Mouse (Mus musculus) cerebellum, adult 8-10 months (tissue): ENCODE measurements around the gene Mphosph6.

Experiments used
- DNase-seq: peaks from one replicate; pipeline ENCODE4 v3.0.0; 2022

The Mphosph6 gene

GRCm38 (mm10) chr8:117801443-117802298 lies at the start of gene Mphosph6:
Gene Mphosph6, minus strand, starts transcription at chr8:117801943.
- peak; percentile 94 for DNase-seq

GRCm38 (mm10) chr8:117850420-117850819 lies 48.7 kb upstream of the Mphosph6 start:
- DNase-seq = no peak

DNA sequence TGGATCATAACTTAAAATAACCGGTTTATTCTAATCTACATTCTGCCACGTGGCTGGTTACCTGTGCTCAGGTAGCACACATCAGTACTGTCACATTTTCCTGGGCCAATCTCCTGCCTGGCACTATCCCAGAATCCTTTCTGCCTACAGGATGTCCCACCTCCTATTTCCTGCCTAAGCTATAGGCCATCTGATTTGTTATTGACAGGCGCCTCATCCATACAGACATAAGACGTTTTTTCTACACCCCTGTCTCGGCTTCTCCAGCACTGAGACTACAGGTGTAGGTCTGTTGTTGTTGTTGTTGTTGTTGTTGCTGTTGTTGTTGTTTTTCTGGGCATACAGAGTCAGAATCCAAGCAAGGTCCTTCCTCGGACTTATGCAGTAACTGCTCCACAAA lies 46.1 kb upstream of the Mphosph6 start:
- no peak for DNase-seq

GRCm38 (mm10) chr8:117843694-117844093 lies 42.0 kb upstream of the Mphosph6 start:
- no peak for DNase-seq

DNA sequence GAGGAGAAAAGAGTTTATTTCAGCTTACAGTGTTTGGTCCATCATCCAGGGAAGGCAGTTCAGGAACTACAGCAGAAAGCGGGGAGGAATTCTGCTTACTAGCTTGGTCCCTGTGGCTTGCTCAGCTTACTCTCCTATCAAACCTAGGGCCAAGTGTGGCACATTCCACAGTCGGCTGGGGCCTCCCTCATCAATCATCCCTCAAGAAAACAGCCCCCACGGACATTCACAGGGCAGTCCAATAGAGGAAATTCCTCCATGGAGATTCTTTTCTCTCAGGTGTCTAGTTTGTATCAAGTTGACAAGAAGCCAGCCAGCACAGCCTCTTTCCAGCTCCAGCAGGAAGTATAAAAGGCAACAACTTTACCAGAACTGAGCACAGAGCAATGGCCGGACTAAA lies 11.8 kb upstream of the Mphosph6 start:
- no peak for DNase-seq

- DNase-seq = no peak
Measured at GRCm38 (mm10) chr8:117810676-117811075, 8.9 kb upstream of the Mphosph6 start.

DNA sequence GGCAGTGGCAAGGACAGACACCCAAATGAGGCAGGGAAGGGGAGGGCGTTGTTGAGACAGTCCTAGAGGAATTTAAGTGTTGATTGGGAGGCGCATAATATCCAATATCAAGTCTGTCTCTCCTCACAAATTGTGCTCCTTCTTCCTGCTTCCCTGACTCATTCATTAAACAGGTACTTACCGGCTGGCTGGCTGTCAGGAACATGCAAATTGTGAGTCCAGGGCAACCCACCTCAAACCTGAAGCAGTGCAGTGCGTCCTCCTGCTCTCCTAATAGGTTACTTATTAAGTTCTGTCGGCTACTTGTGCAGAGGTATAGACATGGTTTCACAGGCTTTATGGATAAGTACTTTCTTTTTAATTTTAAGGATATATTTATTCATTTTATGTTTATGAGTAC lies 3.7 kb upstream of the Mphosph6 start:
- no peak for DNase-seq

- DNase-seq = peak; percentile 21
Measured at GRCm38 (mm10) chr8:117802299-117802689, 551 bp upstream of the Mphosph6 start.

DNA sequence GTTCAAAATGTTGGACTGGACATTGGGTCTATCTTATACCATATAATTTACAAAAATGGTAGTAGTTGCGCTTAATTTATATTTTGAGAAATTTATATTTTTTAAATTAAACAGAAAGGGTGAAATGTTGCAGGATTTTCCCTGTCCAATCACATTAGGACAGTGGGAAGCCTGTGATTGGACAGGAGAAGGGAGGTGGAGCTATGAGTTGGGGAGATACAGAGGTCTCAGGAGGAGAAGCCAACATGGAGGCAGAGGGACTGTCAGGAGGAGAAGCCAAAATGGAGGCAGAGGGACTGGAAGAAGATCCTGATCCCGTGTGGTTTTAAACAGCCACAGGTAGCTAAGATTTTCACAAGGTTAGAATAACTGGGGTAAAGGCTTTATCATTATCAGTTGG lies 3.7 kb downstream of the Mphosph6 start:
- DNase-seq = no peak

GRCm38 (mm10) chr8:117796464-117796863 lies 5.3 kb downstream of the Mphosph6 start:
- DNase-seq = no peak

DNA sequence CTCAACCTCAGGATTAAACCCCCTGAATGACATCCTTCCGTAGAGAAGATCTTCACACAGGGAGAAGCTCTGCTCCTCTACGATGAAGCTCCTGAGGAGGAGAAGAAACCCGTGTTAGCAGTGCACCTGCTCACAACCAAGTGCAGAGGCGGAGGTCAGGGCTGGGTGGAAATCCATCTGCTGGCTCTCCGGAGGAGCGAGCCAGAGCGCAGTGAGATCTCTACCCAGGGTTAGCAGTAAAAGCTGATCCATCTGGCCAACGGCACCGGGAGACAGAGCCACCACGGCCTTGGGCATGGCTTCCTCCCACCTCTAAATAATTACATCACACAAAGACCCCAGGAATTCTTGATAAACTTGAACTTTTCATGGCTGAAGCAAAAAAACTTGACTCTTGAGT lies 7.2 kb downstream of the Mphosph6 start:
- peak; percentile 47 for DNase-seq

DNA sequence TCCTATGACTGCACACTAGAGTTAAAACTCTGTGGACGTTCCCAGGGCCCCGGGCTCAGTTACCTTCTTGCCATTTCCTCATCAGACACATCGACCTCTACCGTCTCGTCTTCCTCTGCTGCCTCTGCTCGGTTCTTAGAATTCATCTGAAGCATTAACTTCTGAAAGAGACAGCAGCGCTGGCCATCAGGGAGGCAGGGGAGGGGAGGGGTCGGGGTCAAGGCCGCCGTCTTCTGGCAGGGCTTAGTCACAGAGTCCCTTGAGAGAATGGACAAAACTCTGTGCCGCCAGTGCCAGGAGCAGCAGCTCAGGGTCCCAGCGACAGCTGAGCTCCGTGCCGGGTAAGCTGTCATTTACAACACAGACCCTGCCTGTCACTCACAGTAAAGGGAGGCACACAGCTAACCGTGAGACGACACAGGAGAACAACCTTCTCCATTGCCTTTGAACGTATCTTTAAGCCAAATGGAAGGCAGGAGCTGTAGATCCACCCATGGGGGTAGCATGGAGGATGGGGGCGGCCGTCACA lies 9.1 kb downstream of the Mphosph6 start:
- DNase-seq = no peak

DNA sequence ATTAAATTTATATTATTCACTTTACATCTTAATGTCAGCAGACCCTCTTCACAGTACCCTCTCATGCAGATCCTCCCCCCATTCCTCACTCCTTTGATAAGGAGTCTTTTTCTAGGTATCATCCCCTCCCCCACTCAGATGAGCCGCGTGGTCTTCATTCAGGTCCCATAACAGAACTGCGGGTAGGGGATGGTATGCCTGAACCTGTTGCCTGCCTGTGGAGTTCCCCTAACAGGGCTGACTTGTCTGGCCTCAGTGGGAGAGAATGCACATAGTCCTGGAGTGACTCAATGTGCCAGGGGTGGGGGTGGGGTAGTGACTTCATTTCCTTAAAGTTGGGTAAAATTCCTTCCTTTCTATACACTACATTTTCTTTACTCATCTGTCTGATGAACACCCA lies 15.3 kb downstream of the Mphosph6 start:
- no peak for DNase-seq

DNA sequence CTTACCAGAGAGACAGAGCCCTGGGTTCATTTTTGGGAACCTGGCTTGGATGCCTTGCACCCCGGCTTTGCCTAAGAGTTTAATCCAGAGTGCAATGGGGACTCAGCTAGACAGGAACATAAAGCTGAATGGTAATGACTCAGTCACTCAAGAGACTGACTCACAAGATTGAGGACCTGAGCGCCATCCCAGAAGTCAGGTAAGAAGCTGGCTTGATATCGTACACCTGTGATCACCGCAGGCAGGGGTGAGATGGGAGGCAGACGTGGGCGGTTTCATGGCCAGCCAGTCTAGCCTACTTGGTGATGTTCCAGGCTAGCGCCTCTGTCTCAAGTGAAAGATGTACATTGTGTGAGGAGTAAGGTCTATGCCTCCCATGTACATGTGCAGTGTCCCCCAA lies 18.7 kb downstream of the Mphosph6 start:
- no peak for DNase-seq

DNA sequence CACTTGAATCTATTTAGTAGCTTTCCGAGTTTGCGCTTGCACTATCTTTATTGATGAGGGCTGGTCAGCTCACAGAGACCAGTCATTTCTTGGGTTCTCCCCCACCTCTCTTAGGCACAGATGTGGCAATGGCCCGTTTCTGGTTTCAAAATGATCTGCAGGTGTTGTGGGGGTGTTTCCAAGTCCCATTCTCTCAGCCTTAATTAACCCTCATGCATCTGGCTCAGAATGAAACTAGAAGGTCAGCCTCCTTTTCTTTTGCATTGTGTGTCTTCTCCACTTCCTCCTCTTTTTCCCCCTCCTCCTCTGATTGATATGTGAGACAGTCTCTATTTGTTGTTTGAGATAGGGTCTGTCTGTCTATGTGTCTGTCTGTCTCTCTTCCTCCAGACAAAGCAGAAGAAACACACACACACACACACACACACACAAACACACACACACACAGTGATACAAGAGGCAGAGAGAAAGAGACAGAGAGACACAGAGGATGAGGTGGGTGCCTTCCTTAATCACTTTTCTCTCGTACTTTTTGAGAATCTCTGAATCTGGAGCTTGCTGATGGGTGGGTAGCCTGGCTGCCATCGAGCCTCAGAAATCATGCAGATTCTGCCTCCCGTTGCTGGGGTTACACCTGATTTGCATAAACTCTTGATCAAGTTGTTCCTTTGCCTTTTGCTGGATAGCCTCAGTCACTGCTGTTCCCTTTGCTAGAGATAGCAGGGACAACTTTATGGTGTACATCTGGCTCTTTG lies 20.2 kb downstream of the Mphosph6 start:
- no peak for DNase-seq

DNA sequence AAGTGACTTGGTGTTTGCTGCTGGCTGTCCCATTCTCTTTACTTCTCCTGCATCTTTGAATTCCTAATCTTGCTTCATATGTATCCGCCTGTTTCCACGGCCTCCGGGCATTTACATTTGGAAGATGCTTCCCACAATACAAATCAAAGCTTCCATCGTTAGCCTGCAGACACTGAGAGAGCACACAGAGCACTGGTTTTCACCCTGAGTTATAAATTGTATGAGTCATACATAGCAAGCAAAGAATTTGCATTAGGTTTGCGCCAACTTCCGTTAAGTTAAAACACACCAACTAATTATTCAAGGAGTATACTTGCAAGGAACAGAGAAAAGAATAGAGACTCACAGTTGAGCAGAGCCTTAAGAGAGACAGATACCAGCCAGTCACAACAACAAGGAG lies 22.4 kb downstream of the Mphosph6 start:
- no peak for DNase-seq

DNA sequence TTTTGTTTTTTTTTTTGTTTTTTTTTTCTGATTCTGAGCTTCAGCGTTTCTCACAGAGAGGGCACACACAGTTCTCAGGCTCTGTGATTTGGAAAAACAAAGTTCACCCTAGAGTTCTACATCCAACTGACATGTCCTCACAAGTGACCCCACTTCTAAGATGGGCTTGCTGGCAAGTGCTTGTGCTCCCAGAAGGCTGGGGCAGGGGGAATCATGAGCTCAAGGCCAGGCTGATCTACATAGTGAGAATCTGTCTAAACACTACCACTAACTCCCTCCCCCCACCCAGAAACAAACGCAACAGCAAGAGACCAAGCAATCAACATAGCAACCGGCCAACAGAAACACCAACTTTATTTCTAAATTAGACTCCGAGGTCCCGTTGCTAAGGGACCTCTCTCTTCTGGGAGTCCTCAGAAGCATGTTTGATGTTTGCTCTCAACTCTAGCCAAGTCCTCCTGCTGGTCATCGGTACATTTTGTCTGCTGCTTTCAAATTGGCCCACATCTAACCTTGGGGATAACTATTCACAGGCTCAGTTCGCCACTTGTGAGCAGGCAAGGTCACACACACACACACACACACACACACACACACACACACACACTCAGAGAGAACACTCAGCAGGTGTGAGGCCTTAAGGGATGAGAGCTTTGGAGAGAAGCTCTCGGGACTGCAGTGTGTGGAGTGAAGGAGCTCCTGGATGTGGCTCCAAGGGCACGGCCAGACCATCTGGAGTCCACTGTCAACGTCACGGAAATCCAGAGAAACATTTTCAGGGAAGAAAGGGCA lies 23.0 kb downstream of the Mphosph6 start:
- no peak for DNase-seq

- DNase-seq = no peak
Measured at GRCm38 (mm10) chr8:117776075-117776474, 25.7 kb downstream of the Mphosph6 start.

DNA sequence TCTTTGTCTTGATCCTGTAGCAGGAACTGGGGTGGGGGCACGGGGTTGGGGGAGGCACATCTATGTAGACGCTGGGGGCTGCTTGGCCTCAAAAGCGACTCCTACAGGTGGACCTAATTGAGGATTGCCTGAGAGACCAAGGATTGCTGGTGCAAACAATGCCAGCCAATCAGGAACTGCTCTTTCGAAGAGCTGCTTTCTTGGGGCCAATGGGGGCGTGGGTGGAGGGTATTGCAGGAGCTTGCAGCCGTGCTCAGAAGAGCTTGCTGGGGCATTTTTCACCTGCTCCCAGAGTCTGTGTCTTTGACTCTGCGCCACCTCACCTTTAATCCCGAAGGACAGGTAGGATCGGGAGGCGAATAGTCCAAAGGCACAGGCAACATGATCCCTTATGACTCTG lies 26.1 kb downstream of the Mphosph6 start:
- DNase-seq = no peak

DNA sequence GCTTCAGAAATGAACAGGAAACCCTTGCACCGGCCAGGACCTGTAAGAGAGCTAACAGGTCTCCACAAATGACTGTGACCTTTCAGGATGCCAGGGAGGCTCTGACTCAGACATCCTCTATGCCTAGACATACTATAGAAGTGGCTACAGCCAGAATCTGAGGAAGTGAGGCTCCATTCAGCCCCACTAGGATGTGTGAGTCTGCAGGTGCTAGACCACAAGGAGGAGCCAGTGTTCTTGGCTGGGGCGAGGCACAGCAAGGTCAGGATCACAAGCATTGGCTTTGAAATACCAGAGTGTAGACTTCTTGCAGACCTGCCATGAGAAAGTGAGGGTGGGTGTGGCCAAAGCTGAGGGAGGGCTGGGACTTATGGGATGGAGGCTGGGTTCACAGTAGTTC lies 29.1 kb downstream of the Mphosph6 start:
- DNase-seq = no peak

GRCm38 (mm10) chr8:117772126-117772525 lies 29.6 kb downstream of the Mphosph6 start:
- no peak for DNase-seq

DNA sequence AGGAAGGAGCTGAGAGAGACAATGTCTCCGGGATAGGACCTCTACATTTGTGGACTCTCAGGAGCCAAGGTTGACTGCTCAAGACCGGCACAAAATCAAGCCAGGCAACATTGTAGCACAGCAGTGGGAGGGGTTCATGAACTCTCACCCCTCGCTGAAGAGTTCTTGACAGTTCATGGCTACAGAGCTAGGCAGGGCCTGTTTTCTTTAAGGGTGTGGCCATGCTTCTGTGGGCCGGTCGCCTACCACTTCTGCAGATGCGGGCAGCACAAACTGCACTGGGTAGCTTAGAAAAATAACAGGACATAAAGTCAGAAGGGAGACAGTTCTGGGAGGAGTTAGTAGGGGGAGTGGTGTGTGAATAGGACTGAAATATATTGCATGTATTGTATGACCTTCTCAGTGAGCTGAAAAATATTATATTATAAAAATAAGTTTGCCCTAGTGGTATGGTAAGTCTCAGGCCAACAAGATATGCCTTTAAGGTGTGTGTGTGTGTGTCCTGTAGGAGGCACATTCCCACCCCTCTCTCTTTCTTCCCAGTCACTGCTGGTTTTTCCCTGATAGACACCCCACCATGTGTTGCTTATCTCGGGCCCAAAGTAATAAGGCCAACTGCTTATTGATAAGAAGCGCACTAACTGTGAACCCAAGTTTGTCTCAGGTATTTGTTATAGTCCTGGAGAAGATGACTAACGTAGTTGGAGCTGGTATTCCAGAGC lies 30.5 kb downstream of the Mphosph6 start:
- DNase-seq = no peak

DNA sequence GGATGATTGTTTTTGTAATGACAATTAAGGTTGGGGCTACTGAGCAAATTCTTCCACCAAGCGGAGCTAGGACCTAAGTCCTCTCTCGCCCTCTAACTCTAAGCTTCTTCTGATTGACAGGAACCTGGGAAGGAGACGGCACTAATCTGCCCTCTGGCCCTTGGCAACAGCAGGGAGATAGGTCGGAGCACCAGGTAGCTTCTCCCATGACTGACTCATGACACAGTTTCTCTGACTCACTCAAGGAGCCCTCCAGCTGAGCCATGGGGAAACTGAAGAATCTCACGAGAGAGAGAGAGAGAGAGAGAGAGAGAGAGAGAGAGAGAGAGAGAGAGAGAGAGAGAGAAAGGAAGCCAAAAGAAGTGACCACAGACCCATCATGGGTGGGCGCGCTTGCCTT lies 32.8 kb downstream of the Mphosph6 start:
- DNase-seq = no peak
